Mouse (Mus musculus) liver, adult 2 months (tissue): ENCODE results near the gene Podnl1. TPM values are rescaled to one million over a fixed set of nuclear protein-coding genes. Genes with fewer than 3 reads are reported as not detected.

ENCODE experiments used
- DNase-seq: peaks from one replicate; pipeline ENCODE4 v3.0.0-alpha.2; 2011; ENCODE audit warnings: low read depth, low spot score; ENCODE audit errors: extremely low read depth
- H3K27ac ChIP-seq: fragments of 200-500 bp; replicated peaks from 2 replicates; pipeline ENCODE4 v1.5.1; 2012; ENCODE audit warnings: low read depth, mild to moderate bottlenecking, control low read depth, inconsistent platforms, low read length; ENCODE audit not compliant: insufficient read depth
- H3K27me3 ChIP-seq: fragments of 200-500 bp; 2 replicates; pipeline ENCODE4 v1.6.1; 2012; ENCODE audit warnings: mild to moderate bottlenecking, moderate library complexity, low read length, inconsistent platforms; ENCODE audit not compliant: control insufficient read depth, insufficient read depth
- H3K36me3 ChIP-seq: fragments of 200-500 bp; 2 replicates; pipeline ENCODE4 v1.6.1; 2012; ENCODE audit warnings: low read length, inconsistent platforms; ENCODE audit not compliant: control insufficient read depth, insufficient read depth
- H3K4me1 ChIP-seq: fragments of 200-500 bp; 2 replicates; pipeline ENCODE4 v1.6.1; 2011; ENCODE audit warnings: low read length; ENCODE audit not compliant: control insufficient read depth, insufficient read depth
- H3K4me3 ChIP-seq: fragments of 200-500 bp; 2 replicates; pipeline ENCODE4 v1.5.1; 2011; ENCODE audit warnings: low read depth, mild to moderate bottlenecking, control low read depth, low read length, moderate library complexity; ENCODE audit not compliant: insufficient read depth
- H3K79me2 ChIP-seq: fragments of 200-500 bp; 2 replicates; pipeline ENCODE4 v1.6.1; 2012; ENCODE audit warnings: inconsistent platforms, mild to moderate bottlenecking, low read length, moderate library complexity; ENCODE audit not compliant: control insufficient read depth, insufficient read depth
- H3K9ac ChIP-seq: fragments of 200-500 bp; 2 replicates; pipeline ENCODE4 v1.6.1; 2012; ENCODE audit warnings: low read depth, mild to moderate bottlenecking, control low read depth, inconsistent platforms, low read length
- CTCF ChIP-seq: fragments of 200-500 bp; IDR thresholded peaks from 2 replicates; pipeline ENCODE4 v1.5.1; 2011; ENCODE audit warnings: low read depth, low read length, control low read depth
- POLR2A ChIP-seq: fragments of 200-500 bp; IDR thresholded peaks from 2 replicates; pipeline ENCODE4 v1.6.1; 2011; ENCODE audit warnings: low read length, control low read depth; ENCODE audit not compliant: insufficient read depth; ENCODE audit errors: extremely low read depth
- WGBS: fragments of 180-500 bp; shearing (Covaris S2); methylation state at CpG from one replicate; pipeline ENCODE4 v1.1.7; 2018; 5-methylcytosine and 5-hydroxymethylcytosine counted together
- polyA plus RNA-seq: library from polyadenylated mRNA; depleted of rRNA; stranded (reverse); fragments of >200 nt; gene quantifications from 2 replicates; pipeline ENCODE4 v1.2.3, GENCODE M21; 2012
- total RNA-seq: library from RNA; depleted of rRNA; stranded (reverse); fragments of >200 nt; gene quantifications from 2 replicates; pipeline ENCODE4 v1.2.3, GENCODE M21; 2014

The Podnl1 gene
- total and polyA plus RNA-seq, 2 experiments: 0.86 TPM; not detected in 1

GRCm38 (mm10) chr8:84101476-84102270 lies 24.1 kb upstream of the Podnl1 start:
- H3K4me1 ChIP-seq: peaks cover 4% of the 10 kb centered on the region
- no peaks in the 10 kb centered on the region for H3K36me3 ChIP-seq
- H3K27ac ChIP-seq: no peak overlapping the region
- no peak overlapping the region for H3K9ac ChIP-seq
- no peak for TF ChIP-seq CTCF
- TF ChIP-seq POLR2A: no peak
- H3K27me3 ChIP-seq: no peaks in the 10 kb centered on the region
- no peak overlapping the region for H3K4me3 ChIP-seq
- WGBS: 93% methylated on average over 25 of the region's 25 CpGs
- H3K79me2 ChIP-seq: peaks cover 5% of the 10 kb centered on the region; the same call in 1 of the 2 replicates
- no peak for DNase-seq

DNA sequence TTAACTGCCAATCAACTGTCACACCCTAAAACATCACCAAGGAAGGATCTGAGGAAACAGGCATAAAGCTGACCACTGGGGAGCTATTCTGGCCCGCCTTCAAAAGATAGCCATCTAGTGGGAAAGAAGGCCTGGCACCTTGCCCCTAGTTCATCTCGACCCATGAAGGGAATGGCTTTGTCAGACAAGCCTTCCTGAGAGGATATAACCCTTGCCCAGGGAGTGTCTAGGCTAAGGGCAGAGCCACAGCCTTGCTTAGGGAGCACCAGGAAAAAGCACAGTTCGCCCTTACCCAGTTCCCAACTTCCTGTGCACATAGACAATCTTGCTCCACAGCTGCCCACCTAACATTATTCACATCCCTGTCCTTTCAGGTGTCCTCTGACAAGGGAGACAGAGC lies 22.2 kb upstream of the Podnl1 start:
- no peak for DNase-seq
- TF ChIP-seq POLR2A (no peak), CTCF (no peak)
- no peak overlapping the region for H3K4me3 ChIP-seq
- H3K9ac ChIP-seq: no peak overlapping the region
- no peak overlapping the region for H3K27ac ChIP-seq
- H3K4me1 ChIP-seq: peaks cover 4% of the 10 kb centered on the region
- WGBS: 41% methylated on average over 3 of the region's 3 CpGs
- H3K79me2 ChIP-seq: peaks cover 5% of the 10 kb centered on the region; the same call in 1 of the 2 replicates
- no peaks in the 10 kb centered on the region for H3K36me3 ChIP-seq
- H3K27me3 ChIP-seq: no peaks in the 10 kb centered on the region

DNA sequence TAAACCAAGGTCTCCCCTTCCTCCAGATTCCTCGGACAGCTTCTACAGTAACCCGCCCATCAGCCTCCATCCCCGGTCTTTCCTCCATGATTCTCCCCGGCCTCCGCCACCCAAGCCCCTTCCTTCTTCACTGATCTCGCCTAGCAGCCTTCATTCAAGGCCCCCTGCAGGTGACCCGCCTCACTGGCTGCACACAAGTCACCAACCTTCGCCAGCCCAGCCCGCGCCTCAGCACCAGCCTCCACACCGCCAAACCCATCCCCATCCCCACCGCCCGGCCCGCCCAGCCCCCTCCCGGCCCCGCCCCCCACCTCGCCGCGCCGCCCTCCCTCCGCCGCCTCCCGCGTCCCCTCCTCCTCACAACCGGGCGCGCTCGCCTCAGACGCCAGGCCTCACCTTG lies 21.6 kb upstream of the Podnl1 start:
- TF ChIP-seq POLR2A: no peak
- peak; percentile 43 for TF ChIP-seq CTCF
- WGBS: 2% methylated on average over 26 of the region's 29 CpGs
- DNase-seq: no peak

GRCm38 (mm10) chr8:84104697-84105609 lies 20.8 kb upstream of the Podnl1 start, which contains the start of gene Dcaf15:
TSS of gene Dcaf15 (minus strand) at chr8:84104768.
- WGBS: 13% methylated on average over 42 of the region's 42 CpGs
- Histone ChIP-seq H3K4me1 (peaks cover 4% of the 10 kb centered on the region), H3K4me3 (peak within 1 kb of the TSS; percentile 71), H3K27me3 (no peaks in the 10 kb centered on the region), H3K27ac (no peak within 1 kb of the TSS), H3K36me3 (no peaks in the 10 kb centered on the region), H3K79me2 (peaks cover 5% of the 10 kb centered on the region; the same call in 1 of the 2 replicates), H3K9ac (peak within 1 kb of the TSS; percentile 58)
- DNase-seq: peak; percentile 98
- TF ChIP-seq CTCF (no peak), POLR2A (no peak)

More for the DNA sequence above, 21.6 kb upstream of the Podnl1 start:
- H3K4me3 ChIP-seq: peak overlapping the region; percentile 71
- H3K4me1 ChIP-seq: peaks cover 4% of the 10 kb centered on the region
- no peak overlapping the region for H3K27ac ChIP-seq
- H3K79me2 ChIP-seq: peaks cover 5% of the 10 kb centered on the region; the same call in 1 of the 2 replicates
- H3K9ac ChIP-seq: peak overlapping the region; percentile 58
- H3K36me3 ChIP-seq: no peaks in the 10 kb centered on the region
- H3K27me3 ChIP-seq: no peaks in the 10 kb centered on the region

GRCm38 (mm10) chr8:84105676-84106075 lies 20.1 kb upstream of the Podnl1 start:
- 75% methylated on average over 2 of the region's 2 CpGs for WGBS

More at GRCm38 (mm10) chr8:84105676-84106075, 20.1 kb upstream of the Podnl1 start:
- Histone ChIP-seq H3K27me3 (no peaks in the 10 kb centered on the region), H3K4me1 (peaks cover 4% of the 10 kb centered on the region), H3K79me2 (peaks cover 5% of the 10 kb centered on the region; the same call in 1 of the 2 replicates), H3K4me3 (no peak overlapping the region), H3K9ac (no peak overlapping the region), H3K27ac (no peak overlapping the region), H3K36me3 (no peaks in the 10 kb centered on the region)
- DNase-seq: no peak
- no peak for TF ChIP-seq CTCF
- TF ChIP-seq POLR2A: no peak
